Mouse (Mus musculus) T-cell, adult 2 months (primary cell): ENCODE measurements at regions not wholly inside any gene's neighbourhood (a gene's known extent, or its start where the extent isn't known, plus 50 kb on each side); places are given as distances from the start of the nearest gene placed in this dataset.
"Not testable (repeated sequence)": the region's sequence is repeated elsewhere in the genome, so short reads cannot be mapped to it uniquely, and the experiment has no call there.

Experiments used
- DNase-seq: peaks from one replicate; pipeline ENCODE4 v3.0.0; 2022; ENCODE audit warnings: low spot score

DNA sequence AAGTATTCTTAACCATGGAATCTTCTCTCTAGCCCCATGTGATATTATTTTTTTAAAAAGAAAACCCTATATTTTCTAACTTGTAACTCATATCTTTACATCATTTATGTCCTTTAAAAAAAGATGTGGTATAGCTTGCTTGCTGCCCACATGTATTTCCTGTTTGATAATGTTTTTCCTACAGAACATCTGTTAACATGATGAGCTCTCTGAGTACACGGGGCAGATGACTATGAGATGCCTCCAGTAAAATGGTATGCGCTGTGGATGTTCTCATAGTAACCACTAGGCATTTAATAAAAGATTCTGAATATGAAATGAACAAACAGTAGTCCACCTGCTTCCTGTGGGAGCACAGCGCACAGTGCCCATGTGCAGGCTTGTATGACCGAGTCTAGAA, 101.3 kb upstream of the Gm5148 start:
- no peak for DNase-seq

DNA sequence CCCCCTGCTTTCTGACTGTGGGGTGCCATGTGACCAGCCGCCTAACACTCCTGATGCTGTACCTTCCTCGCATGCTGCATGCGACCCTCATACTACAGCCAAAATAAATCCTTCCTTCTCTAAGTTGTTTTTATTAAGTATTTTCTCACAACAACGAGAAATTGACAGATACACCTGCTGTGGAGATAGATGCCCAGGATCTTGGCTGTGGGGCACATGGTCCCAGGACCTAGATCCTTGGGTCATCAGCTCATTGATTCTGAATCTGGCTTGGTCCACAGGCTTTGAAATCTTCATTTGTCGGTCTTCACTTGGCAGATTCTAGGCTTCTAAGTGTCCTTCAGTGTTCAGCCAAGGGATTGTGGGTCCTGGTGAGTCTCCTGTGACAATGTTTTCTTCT, 100.4 kb upstream of the Gm5148 start:
- DNase-seq: no peak

DNA sequence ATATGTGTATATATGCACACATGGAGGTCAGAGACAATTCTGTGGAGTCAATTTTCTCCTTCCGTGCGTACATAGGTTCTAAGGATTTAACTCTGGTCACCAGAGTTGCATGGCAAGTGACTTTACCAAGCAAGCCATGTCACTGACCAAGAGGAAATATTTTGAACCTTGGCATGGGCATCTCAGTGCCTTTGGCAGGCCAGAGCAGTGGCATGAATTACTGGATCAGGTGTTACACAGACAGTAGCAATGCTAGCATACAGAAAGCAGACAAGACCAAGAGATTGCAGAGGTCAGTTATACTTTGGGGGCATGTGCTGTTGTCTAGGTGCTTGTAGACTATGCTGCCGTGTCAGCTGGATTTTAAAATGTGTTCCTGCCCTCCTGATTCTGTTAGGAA, 95.2 kb upstream of the Gm5148 start:
- no peak for DNase-seq

DNA sequence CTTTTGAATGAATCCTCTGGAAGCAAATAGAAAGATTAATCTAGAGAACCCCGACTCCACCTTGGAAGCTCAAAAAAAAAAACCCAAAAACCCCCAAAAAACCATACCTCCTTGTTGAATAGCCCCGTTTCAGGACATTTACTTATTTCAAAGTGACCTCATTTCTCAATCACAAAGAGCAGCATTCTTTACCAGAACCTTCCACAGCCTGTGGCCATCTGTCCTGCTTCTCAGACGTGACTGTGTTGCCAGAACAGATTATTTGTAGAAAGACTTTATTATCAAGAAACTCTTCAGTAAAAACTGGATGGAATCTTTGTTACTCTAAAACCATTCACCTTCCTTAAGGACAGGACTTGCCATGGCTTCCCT, 93.1 kb upstream of the Gm5148 start:
- no peak for DNase-seq

GRCm38 (mm10) chr3:37816781-37817433, 92.6 kb upstream of the Gm5148 start:
- DNase-seq: no peak

DNA sequence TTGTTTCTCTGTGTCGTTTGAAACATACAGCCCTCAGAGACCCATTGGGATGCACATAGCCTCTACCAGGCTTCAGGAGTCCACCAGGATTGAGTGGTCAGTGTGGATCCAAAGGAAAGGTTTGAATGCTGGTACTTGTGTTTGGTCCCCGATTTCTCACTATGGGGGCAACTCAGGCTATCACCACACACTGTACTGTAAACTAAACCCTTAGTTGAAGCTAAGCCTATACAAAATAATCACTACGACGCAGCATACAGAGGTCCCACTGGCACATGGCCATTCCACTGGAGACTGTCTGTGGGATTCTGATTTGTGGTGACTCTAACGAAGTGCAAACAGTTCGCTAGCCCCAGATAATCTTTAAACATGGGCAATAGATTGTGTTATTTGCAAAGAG, 91.5 kb upstream of the Gm5148 start:
- no peak for DNase-seq

DNA sequence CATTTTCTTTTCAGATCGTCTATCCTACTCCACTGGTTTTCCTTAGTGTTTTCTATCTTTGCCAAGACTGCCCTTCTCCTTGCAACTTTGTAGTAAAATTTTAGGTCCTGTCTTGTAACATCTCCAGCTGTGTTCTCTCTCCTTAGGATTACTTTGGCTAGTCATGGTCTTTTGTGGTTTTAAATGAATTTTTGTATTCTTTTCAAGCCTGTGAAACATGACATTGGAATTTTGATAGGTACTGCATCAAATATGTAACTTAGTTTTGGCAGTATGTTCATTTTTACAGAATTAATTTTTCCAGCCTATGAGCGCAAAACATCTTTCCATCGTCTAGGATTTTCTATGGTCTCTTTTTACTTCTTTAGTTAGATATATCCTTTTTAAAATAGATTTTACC, 88.6 kb upstream of the Gm5148 start:
- no peak for DNase-seq

GRCm38 (mm10) chr3:37811429-37811828, 87.1 kb upstream of the Gm5148 start:
- DNase-seq: no peak

GRCm38 (mm10) chr3:37810763-37811162, 86.5 kb upstream of the Gm5148 start:
- no peak for DNase-seq

GRCm38 (mm10) chr3:37805805-37806148, 81.5 kb upstream of the Gm5148 start:
- DNase-seq: peak; percentile 20

GRCm38 (mm10) chr3:37804941-37805804, 80.9 kb upstream of the Gm5148 start:
- no peak for DNase-seq

- no peak for DNase-seq
Observed at GRCm38 (mm10) chr3:37804261-37804660, 80.0 kb upstream of the Gm5148 start.

DNA sequence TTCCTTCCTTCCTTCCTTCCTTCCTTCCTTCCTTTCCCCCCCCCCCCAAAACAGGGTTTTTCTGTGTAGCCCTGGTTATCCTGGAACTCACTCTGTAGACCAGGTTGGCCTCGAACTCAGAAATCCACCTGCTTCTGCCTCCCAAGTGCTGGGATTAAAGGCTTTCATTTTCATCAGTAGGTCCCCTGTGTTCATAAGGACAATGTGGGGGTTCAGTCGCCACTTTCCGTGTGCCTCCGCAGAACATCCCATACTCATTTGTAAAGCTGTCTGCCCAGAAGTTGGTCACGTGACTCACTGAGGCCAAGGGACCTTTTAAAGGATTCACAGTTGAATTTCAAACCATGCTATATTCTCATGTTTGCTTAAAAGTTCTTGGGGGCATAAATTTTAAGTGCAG, 79.5 kb upstream of the Gm5148 start:
- not testable (repeated sequence) for DNase-seq

GRCm38 (mm10) chr3:37801551-37801950, 77.3 kb upstream of the Gm5148 start:
- no peak for DNase-seq

- no peak for DNase-seq
Observed at GRCm38 (mm10) chr3:37799809-37800208, 75.5 kb upstream of the Gm5148 start.

DNA sequence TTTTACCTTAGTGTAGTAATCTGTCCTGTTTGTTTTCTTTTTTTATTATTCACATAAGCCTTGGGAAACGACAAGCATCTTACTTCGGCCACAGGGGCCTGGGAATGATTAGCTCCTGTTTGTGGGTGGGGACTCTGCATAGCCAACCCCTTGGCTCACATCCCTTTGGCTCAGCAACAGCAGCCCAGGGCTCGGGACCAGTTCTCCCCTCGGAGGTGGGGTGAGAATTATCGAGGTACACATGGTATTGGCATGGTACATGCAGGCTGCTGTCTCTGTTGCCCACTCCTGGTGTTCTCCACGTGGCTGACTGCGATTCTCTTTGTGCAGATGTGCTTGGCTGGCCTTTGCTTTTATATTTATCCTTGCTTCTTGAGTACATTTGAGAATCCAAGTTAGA, 65.4 kb upstream of the Gm5148 start:
- DNase-seq: no peak

GRCm38 (mm10) chr3:37789143-37789697, 64.9 kb upstream of the Gm5148 start:
- DNase-seq: no peak

DNA sequence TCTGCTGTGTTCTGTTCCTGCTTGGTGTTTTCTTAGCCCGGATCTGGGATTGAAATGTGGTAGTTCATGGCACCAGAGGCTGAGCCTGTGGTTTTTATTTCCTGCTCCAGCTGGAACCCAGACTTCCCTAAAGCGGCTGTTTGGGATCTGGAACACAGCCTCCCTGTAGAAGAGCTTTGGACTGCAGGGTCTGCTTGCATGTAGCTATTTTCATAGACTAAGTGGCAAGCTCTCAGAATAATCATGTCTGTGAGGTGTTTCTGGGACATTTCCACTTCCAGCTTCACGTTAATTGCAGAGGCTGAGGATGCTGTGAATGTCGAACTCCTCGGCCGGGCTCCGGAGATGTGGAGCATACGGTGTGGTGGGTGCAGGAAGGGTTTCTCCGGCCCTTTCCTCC, 64.1 kb upstream of the Gm5148 start:
- DNase-seq: no peak

DNA sequence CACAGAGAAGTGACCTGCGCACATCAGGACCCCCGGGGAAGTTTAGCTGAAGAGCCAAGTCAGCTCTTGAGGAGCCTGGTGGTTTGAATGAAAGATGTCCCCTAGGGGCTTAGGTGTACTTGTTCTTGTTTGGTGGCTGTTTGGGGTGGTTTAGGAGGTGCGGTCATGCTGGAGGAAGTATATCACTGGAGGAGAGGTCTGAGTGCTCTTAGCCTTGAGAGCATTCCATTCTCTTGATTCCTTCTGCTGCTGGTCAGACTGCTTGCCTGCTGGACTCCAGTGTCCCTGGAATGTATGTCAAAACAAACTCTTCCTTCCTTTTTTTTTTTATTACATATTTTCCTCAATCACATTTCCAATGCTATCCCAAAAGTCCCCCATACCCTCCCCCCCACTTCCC, 62.5 kb upstream of the Gm5148 start:
- no peak for DNase-seq

DNA sequence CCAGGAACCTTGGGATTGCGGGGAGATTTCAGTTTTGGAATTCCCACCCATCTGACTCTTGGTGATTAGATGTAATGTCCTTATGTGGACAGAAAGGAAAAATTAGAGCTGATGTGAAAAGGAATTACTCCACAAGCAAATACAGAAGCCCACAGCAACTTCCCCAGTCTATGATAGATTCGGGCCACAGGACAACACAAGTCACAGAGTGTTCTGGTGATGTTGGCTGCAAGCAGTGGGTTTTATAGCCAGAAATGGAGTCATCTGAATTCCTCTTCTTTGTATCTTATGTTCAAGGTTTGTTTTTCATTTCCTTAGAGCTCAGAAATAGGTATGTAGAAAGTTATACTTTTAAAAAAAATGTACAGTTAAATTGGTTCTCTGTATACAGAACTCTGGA, 56.8 kb upstream of the Gm5148 start:
- DNase-seq: no peak

DNA sequence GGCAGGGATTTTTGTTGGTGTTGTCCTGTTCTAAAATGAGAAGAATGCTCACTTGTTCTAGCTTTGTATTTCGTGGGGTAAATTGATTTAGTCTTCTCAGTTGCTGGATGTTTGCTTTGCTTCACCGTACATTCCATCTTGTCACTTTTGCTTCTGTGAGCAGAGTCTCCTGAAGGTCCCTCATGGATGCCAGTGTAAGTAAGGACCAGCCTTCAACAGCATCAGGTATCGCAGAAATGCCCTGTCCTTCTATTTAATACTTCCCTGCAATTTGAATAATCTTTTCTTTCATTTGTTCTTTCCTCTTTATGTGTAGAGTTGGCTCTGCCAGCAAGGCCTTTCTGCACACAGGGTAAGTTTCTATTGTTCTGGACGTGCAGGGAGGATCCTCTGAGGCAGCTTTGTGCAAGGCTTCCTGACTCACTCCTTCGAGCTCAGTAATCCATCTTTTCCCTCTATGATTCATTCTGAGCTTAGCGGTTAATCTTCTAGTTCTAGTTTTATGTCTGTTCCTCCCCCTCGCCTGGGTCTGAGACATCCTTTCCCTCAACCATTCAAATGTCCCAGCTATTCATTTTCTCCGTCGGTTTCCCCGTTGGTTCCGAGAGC, 55.7 kb upstream of the Gm5148 start:
- DNase-seq: no peak

DNA sequence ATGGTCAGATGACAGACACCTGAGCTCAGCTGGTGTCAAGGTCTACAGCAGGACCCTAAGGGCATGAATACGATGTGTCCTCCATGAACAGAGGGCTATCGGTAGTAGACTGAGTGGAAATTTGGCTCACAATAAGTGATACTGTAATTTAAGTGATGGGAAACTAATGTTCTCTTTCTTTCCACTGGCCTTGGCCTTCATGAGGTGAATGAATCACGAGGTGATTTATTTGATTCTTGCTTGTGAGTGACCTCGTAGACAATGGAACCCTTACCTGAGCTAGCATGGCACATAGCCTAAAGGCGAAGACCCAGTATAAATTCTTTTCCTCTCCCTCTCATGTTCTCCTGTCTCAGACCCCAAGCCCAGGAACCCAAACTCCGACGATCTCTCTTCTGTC, 54.1 kb upstream of the Gm5148 start:
- no peak for DNase-seq

GRCm38 (mm10) chr3:37776224-37776623, 51.9 kb upstream of the Gm5148 start:
- no peak for DNase-seq
